Mouse (Mus musculus) heart, postnatal 10 days (tissue): ENCODE data around the gene Cav1. TPM values are rescaled to one million over a fixed set of nuclear protein-coding genes. Genes with fewer than 3 reads are reported as not detected.

Experiments used
- total RNA-seq, 2 experiments: library from RNA; stranded (reverse); gene quantifications; 2 replicates each; pipeline ENCODE4 v1.2.3; 2021

Cav1 gene
- total RNA-seq, 2 experiments from 2014 or later, result 562 to 563 TPM

Other genes with a start within 250 kb of the Cav1 start
- gene Tes, start 241.2 kb upstream of the Cav1 start, total RNA-seq, result 1 to 10 TPM; 7.8 to 8.5 TPM
- 10 to 100 TPM; 70.9 to 79.4 TPM for gene Cav2, start 25.1 kb upstream of the Cav1 start, total RNA-seq
- 1 to 10 TPM; 3.1 to 4.7 TPM for gene Met, start 157.5 kb downstream of the Cav1 start, total RNA-seq